Mouse (Mus musculus) limb, embryonic 14.5 days (tissue): ENCODE measurements around the gene Ushbp1. TPM values are rescaled to one million over a fixed set of nuclear protein-coding genes. Genes with fewer than 3 reads are reported as not detected.

Experiments used
- ATAC-seq: fragments of 200-750 bp; cut with Nextera tagmentation; 2 replicates; pipeline ENCODE4 v1.8.0; 2017; ENCODE audit warnings: low read depth, moderate number of reproducible peaks, moderate TSS enrichment; ENCODE audit not compliant: low FRiP score
- DNase-seq: peaks from one replicate; pipeline ENCODE4 v3.0.0-alpha.2; 2015; ENCODE audit warnings: low spot score
- H3K27ac ChIP-seq: fragments of 300-500 bp; sonication (generic); replicated peaks from 2 replicates; pipeline ENCODE4 v1.5.1; 2014; ENCODE audit warnings: low read depth, mild to moderate bottlenecking, low read length, moderate library complexity, mixed read lengths
- H3K27me3 ChIP-seq: fragments of 300-500 bp; sonication (generic); 2 replicates; pipeline ENCODE4 v1.6.1; 2014; ENCODE audit warnings: low read length, mixed read lengths; ENCODE audit not compliant: control insufficient read depth, insufficient read depth
- H3K36me3 ChIP-seq: fragments of 300-500 bp; sonication (generic); 2 replicates; pipeline ENCODE4 v1.6.1; 2014; ENCODE audit warnings: mild to moderate bottlenecking, low read length, moderate library complexity, mixed read lengths; ENCODE audit not compliant: control insufficient read depth, insufficient read depth
- H3K4me1 ChIP-seq: fragments of 300-500 bp; sonication (generic); 2 replicates; pipeline ENCODE4 v1.6.1; 2014; ENCODE audit warnings: antibody characterized with exemption, low read length, mixed read lengths; ENCODE audit not compliant: control insufficient read depth, insufficient read depth
- H3K4me2 ChIP-seq: fragments of 300-500 bp; sonication (generic); replicated peaks from 2 replicates; pipeline ENCODE4 v1.6.1; 2014; ENCODE audit warnings: low read depth, mild to moderate bottlenecking, low read length, moderate library complexity; ENCODE audit not compliant: severe bottlenecking
- H3K4me3 ChIP-seq: fragments of 300-500 bp; sonication (generic); replicated peaks from 2 replicates; pipeline ENCODE4 v1.5.1; 2014; ENCODE audit warnings: low read length
- H3K9ac ChIP-seq: fragments of 300-500 bp; sonication (generic); 2 replicates; pipeline ENCODE4 v1.6.1; 2014; ENCODE audit warnings: mild to moderate bottlenecking, low read depth, low read length, moderate library complexity; ENCODE audit not compliant: severe bottlenecking
- H3K9me3 ChIP-seq: fragments of 300-500 bp; sonication (generic); 2 replicates; pipeline ENCODE4 v1.6.1; 2016; ENCODE audit warnings: low read length; ENCODE audit not compliant: control insufficient read depth
- POLR2A ChIP-seq: fragments of 200-500 bp; IDR thresholded peaks from 2 replicates; pipeline ENCODE4 v1.8.0; 2012; ENCODE audit warnings: inconsistent platforms, mild to moderate bottlenecking, moderate library complexity, borderline replicate concordance; ENCODE audit not compliant: insufficient read depth, insufficient read length; ENCODE audit errors: extremely low read depth
- WGBS: fragments of 180-500 bp; shearing (Covaris S2); extraction: QIAGEN DNeasy Blood & Tissue Kit; methylation state at CpG from one replicate; pipeline ENCODE4 v1.1.7; 2014; 5-methylcytosine and 5-hydroxymethylcytosine counted together
- polyA plus RNA-seq, 2 experiments: library from polyadenylated mRNA; depleted of rRNA in 1 of 2; stranded (reverse) in 1 of 2; unstranded in 1 of 2; fragments of >200 nt; fragmentation: Nextera tagmentation in 1 of 2; extraction: Ambion mirVana in 1 of 2; gene quantifications; 2 replicates each; pipeline versions ENCODE4 v1.2.1 to v1.2.3; 2012 to 2014

Ushbp1 gene
- polyA plus RNA-seq, 2 experiments: 7.6 to 15.7 TPM

DNA sequence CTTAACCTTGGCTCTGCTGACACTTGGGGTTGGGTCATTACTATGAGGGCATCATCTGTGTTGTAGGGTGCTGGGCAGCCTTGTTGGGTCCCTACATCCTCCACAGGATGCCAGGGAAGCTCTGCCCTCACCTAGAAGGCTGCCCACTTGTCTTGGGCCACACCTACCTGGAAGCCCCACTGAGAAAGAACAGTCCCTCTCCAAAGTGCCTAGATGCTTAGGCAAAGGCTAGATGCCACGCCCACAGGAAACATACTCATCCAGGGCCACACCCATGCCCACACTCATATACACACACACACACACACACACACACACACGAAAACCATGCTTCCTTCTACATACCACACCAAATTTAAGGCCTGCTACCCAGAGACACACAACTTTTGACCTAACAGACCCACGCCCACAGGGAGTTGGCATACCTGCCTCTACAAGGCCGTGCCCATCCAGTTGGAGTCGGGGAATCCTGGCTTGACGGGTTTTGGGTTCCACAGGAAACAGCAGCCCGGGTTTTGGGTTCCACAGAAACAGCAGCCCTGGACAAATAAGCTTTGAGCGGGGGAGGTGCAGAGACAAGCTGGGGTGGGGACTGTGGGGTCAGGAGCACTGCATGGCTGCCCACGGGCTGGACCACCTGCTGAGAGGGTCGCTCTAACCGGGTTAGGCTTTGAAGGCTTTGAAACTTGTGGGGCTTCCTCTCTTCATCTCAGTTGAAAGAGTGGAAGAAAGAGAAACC is 16.1 kb upstream of the Ushbp1 start:
- TF ChIP-seq POLR2A: no peak
- H3K4me1 ChIP-seq: peaks cover 1% of the 10 kb centered on the region
- ATAC-seq (no peak), DNase-seq (no peak)
- H3K4me2 ChIP-seq: no peak overlapping the region
- H3K36me3 ChIP-seq: peaks cover 28% of the 10 kb centered on the region
- H3K27me3 ChIP-seq: no peaks in the 10 kb centered on the region
- no peak overlapping the region for H3K4me3 ChIP-seq
- no peaks in the 10 kb centered on the region for H3K9me3 ChIP-seq
- 45% methylated on average over 11 of the region's 11 CpGs for WGBS
- H3K9ac ChIP-seq: no peak overlapping the region
- no peak overlapping the region for H3K27ac ChIP-seq

DNA sequence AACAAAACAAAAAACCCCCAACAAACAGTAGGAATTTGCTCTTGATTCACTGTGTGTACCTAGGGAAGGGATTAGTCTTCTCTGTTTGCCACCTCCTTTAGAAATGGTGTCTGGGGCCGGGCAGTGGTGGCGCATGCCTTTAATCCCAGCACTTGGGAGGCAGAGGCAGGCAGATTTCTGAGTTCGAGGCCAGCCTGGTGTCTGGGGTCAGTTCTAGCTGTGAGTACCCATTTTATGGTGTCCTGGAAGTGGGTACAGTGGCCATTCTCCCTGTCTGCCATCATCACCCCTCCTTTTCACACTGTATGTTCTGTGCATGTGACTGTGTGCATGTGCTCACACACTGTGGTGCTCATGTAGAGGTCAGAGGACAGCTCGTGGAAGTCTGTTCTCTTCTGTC is 12.6 kb upstream of the Ushbp1 start:
- H3K36me3 ChIP-seq: peaks cover 28% of the 10 kb centered on the region
- H3K4me2 ChIP-seq: no peak overlapping the region
- TF ChIP-seq POLR2A: no peak
- DNase-seq (no peak), ATAC-seq (no peak)
- H3K9me3 ChIP-seq: no peaks in the 10 kb centered on the region
- 95% methylated on average over 4 of the region's 4 CpGs for WGBS
- no peak overlapping the region for H3K27ac ChIP-seq
- no peaks in the 10 kb centered on the region for H3K27me3 ChIP-seq
- H3K4me3 ChIP-seq: no peak overlapping the region
- H3K4me1 ChIP-seq: peaks cover 7% of the 10 kb centered on the region
- no peak overlapping the region for H3K9ac ChIP-seq

DNA sequence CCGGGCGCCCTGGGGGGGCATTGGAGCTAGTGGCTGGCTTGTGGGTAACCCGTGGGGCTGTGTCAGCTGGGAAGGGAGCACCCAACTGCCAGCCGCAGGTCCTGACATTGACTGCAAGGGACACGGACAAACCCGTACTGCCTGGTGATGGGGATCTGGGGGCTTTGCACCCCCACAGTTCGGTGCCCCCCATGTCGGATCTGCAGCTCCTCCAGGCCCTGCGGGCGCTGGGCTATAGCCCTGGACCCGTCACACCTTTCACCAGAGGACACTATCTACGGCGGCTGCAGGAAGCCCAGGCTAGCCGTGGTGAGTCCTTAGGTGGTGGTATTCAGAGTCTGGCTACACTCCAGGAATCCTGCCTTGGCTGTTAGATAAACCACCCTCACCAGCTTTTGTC is 11.8 kb upstream of the Ushbp1 start:
- WGBS: 94% methylated on average over 12 of the region's 14 CpGs
- Histone ChIP-seq H3K4me2 (no peak overlapping the region), H3K9ac (no peak overlapping the region), H3K9me3 (no peaks in the 10 kb centered on the region), H3K4me1 (peaks cover 7% of the 10 kb centered on the region), H3K27ac (no peak overlapping the region), H3K36me3 (peaks cover 28% of the 10 kb centered on the region), H3K4me3 (peak overlapping the region; percentile 62; the same call in 1 of the 2 replicates), H3K27me3 (no peaks in the 10 kb centered on the region)
- TF ChIP-seq POLR2A: no peak
- no peak for DNase-seq
- no peak for ATAC-seq

- no peak for TF ChIP-seq POLR2A
- peaks cover 7% of the 10 kb centered on the region for H3K4me1 ChIP-seq
- no peaks in the 10 kb centered on the region for H3K27me3 ChIP-seq
- peaks cover 28% of the 10 kb centered on the region for H3K36me3 ChIP-seq
- H3K4me2 ChIP-seq: peak overlapping the region; percentile 95
- WGBS: under 1% methylated on average over 49 of the region's 55 CpGs
- peak overlapping the region; percentile 62 for H3K4me3 ChIP-seq
- DNase-seq: peak; percentile 41
- peak overlapping the region; percentile 61 for H3K9ac ChIP-seq
- no peak overlapping the region for H3K27ac ChIP-seq
- peak; percentile 31; the same call in 1 of the 2 replicates for ATAC-seq
- H3K9me3 ChIP-seq: no peaks in the 10 kb centered on the region
Observed at GRCm38 (mm10) chr8:71406099-71407015, 10.8 kb upstream of the Ushbp1 start.

DNA sequence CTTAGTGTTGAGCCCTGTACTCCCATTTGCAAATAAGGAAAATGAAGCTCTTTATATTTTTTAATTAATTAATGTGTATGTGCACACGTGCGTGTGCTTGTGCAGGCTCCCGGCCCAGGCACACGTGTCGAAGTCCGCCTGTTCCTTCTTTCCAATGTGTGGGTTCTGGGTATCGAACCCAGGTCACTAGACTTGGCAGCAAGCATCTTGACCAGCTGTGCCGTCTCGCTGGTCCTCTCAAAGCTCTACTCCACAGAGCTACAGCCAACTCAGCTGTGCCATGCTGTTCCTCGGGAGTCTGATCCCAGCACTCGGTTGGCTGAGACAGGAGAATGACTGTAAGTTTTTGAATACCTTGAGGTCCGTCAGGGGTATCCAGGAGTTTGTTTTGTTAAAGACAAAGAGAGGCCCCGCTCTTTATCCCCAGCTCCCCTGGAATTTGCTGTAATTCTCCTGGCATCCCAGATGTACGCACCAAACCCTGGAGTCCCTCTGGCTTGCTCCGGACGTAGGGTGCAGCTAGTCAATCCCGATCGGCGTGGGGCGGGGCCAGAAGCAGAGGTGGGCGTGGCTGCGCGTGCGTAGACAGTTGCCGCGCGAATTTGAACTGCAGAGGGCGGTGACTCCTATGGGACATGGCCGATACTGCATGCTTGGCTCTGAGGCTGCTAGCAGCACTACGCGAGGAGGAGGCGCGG is 9.9 kb upstream of the Ushbp1 start, which contains the start of gene Ankle1:
Gene Ankle1 (plus strand): TSS at position 610 of the 698 bp plus-strand sequence.
- peaks cover 7% of the 10 kb centered on the region for H3K4me1 ChIP-seq
- H3K27me3 ChIP-seq: no peaks in the 10 kb centered on the region
- 0 out of 2 replicates have a peak within 1 kb of the TSS, but pooled peaks have one; percentile 46 for H3K27ac ChIP-seq
- 18% methylated on average over 32 of the region's 33 CpGs for WGBS
- H3K4me3 ChIP-seq: peak within 1 kb of the TSS; percentile 62
- H3K9me3 ChIP-seq: no peaks in the 10 kb centered on the region
- peak; percentile 93 for DNase-seq
- H3K4me2 ChIP-seq: peak within 1 kb of the TSS; percentile 95
- TF ChIP-seq POLR2A: peak; percentile 35; the same call in 1 of the 2 replicates
- peak within 1 kb of the TSS; percentile 61 for H3K9ac ChIP-seq
- peaks cover 32% of the 10 kb centered on the region for H3K36me3 ChIP-seq
- ATAC-seq: peak; percentile 93
